Mouse (Mus musculus) cortical plate, adult 2 months (tissue): ENCODE results near the gene Dcst2.

Experiments
- CTCF ChIP-seq: fragments of 200-500 bp; IDR thresholded peaks from 2 replicates; pipeline ENCODE4 v1.5.1; 2011; ENCODE audit warnings: mild to moderate bottlenecking, control low read depth, low read length; ENCODE audit not compliant: insufficient read depth; ENCODE audit errors: extremely low read depth
- POLR2A ChIP-seq: fragments of 200-500 bp; IDR thresholded peaks from 2 replicates; pipeline ENCODE4 v1.6.1; 2011; ENCODE audit warnings: mild to moderate bottlenecking, low read length, control low read depth; ENCODE audit not compliant: insufficient read depth; ENCODE audit errors: extremely low read depth

GRCm38 (mm10) chr3:89319591-89320350 is 42.0 kb upstream of the Dcst2 start:
- no peak for TF ChIP-seq CTCF
- TF ChIP-seq POLR2A, result no peak
